Mouse (Mus musculus): ENCODE measurements at regions not wholly inside any gene's neighbourhood (a gene's known extent, or its start where the extent isn't known, plus 50 kb on each side); places are given as distances from the start of the nearest gene placed in this dataset.

DNA sequence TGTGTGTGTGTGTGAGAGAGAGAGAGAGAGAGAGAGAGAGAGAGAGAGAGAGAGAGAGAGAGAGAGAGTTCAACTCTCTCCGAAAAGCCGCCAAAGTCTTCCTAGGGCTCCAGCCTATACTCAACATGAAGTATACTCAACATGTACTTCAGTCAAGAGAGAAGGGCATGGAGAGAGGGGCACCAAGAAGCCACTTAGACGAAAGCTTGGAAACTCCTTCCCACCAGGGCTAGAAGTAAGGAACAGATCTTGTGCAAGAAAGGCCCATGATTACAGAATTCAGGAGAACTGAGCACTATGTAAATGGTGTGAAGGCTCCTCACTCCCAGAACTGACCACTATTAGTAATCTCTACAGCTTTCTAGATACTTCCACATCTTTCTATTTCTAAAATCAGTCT, 467.4 kb upstream of the Hs6st1 start:
- ATAC-seq: no peak

DNA sequence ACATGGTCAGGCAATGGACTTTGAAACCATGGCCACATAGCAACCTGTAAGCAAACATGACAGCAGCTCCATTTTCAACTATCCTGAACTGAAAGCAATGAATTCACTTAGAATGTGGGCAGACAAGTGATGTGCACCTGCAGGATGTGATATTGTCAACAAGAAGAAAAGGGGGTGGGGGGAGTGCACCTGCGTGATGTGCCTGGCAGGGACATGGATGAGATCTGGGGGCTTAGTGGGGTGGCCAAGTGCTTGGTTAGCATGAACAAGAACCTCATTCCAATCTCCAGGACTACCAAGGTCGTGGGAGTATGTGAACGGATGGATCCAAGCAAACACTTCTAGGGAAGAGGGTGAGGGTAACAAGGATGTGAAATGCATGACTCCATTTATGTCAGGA, 453.1 kb upstream of the Hs6st1 start:
- no peak for ATAC-seq

DNA sequence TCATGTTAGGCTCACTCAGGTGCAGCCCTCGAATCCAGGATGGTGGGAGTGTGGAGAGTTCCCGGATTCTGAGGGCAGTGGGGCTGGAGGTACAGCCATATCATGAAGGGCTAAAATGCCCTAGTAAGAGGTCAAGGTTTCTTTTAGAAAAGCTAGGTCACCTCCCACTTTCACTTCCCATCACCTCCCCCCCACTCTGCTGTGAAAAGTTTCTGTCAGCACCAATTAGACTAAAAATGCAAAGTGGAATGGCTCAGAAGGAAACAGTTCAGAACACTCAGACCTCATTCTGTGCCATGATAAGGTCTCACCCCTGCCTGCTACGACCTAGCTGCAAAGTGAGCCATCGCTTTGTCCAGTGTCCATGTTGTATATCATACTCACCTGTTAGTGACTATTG, 448.7 kb upstream of the Hs6st1 start:
- no peak for ATAC-seq

DNA sequence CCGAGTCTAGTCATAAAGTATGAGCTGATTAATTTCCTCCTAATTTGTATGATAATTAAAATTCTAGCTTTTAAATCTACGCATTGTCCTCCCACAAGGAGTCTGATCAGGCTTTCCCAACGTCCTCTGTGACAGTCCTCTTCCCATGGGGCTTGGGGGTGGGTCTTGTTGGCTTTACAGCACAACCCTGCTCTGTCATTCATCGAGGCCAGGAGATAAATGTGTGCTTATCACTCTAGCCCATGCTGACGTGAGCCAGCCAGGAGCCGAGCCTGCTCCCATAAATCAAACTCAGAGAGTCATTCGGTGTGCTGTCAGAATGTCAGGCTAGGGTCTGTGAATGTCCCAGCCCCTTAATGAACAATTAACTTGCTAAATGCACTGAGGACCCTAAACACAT, 425.6 kb upstream of the Hs6st1 start:
- ATAC-seq: no peak

DNA sequence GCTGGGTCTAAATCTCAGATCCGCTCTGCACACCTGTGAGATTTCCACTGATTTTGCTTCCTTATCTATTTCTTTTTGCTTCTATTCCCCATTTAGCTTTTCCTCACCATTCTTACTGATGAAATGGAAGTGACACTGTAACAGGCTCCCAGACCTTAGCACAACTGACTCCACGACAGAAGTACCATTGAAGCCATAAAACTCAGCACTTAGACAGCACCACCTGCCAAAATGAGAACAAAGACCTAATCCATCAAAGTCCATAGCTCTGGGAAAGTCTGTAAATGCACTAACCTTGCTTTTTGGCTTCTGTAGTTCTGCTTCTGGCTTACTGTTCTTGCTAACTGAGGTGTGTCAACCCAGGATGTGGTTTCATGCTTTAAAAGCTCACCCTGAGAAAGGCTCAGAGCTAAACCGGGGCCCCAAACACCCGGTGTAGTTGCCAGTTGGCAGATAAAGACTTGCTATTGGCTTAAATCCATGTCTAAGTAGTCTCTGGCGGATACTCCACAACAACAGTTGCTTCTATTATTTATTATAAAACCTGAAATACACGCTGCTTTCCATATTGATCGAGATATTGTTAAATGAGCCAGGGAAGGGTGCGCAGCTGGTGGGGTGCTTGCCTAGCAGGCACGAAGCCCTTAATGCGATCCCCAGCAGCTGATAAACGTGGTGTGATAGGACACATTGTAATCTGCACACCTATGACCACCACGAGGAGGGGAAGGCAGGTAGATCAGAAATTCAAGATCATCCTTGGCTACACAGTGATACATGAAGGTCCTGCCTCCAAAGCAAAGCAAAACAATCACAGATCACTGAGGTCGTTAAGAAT, 414.9 kb upstream of the Hs6st1 start:
- ATAC-seq: peak; percentile 98

DNA sequence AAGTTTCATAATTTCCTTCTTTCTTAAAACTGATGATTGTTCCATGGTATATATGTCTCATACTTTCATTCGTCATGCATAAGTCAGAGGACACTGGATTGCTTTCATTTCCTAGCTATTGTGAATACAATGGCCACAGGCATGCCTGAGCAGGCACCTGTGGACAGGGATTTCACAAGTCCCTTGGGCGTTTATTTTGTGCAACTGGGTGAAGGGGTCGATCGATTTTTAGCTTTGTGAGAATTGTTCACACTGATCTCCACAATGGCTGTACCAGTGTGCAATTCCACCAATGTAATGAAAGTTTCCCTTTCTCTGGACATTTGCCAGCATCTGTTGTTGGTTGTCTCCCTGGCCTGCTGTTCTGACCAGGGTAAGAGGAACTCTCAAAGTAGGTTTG, 405.2 kb upstream of the Hs6st1 start:
- no peak for ATAC-seq

DNA sequence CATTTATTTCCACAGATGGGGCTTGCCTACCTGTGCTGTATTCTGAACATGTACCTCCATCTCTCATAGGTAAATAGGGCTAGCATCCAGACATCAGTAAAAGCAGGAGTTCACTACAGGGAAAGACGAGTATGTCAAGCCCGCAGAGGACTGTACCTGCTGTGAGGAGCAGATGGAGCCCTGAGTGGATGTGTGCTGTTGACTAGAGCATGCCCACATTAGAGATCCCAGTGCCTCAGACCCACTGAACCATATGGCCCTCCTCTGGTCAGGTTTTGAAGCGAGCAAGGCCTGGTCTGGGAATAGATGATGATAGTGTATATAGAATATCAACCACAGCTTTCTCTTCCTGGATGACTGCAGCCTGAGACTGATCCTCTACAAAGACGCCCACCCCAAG, 394.7 kb upstream of the Hs6st1 start:
- ATAC-seq: no peak

DNA sequence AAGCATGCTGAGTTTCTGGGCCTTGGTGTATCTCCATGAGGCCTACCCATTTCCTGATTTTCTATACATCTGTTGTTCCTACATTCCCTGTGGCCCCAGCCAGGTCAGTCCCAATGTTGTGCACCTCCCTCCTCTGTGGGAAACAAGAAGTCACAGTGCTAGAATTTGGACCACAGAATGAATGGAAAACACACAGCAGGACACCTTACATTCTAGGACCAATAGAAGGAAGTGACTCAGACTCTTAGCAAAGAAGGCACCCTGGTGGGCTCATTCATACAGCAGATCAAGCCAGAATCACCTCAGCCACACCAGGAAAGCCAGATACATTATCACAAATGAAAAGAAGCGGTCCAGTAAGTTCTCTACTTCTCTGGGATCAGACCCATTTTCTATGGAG, 394.2 kb upstream of the Hs6st1 start:
- ATAC-seq: no peak

DNA sequence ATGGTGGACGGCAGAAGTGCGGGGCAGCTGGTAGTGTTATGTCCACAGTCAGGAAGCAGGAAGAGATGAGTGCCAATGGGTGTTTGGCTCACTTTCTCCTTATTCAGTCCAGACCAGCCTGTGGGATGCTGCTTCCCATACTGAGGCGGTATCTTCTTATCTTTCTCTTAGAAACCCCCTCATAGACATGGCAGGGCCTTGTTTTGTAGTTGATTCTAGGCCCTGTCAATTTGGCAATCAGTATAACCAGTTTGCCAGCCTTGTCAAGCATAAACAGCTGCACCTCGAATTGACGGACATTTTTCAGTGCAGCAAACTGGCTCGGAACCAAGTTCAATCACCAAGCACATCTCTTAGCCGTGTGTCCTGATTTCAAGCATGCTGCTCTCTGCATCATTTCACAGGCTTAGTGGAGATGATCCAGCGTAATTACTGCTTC, 385.7 kb upstream of the Hs6st1 start:
- ATAC-seq: no peak

DNA sequence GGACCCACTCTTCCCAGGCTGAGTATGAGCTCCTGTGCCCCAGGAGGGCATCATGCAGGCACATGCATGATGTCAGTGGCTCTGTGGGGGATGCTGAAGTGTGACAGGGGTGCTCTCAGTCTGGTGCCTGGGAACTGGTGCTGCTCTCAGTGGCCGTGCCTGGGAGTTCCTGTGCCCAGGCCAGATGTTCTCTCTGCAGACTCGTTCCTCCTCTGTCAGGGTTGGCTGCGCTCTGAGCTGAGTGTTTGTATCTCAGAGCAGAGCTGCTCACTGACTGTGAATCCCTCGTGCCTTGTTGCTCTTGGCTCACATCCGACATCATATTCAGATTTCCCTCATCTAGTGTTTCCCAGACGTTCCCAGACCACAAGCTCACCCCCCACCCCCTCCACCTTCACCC, 382.5 kb upstream of the Hs6st1 start:
- ATAC-seq: no peak

DNA sequence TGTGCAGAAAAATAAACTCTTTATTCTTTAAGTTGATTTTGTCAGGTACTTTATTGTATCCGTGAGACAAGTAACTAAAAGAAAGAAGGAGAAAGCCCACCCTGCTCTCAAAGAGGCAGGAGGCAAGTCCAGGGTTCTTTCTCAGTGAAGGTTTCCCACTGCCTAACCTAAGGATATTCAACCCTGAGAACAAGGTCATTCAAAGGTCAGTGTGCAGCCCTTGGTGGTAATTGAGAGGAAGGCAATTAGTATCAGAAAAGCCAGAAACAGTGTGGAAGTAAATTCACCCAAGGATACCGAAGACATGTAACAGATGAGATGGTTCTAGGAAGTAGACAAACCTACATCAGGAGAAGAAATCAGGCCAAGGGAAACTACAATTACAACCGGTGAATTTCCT, 373.9 kb upstream of the Hs6st1 start:
- no peak for ATAC-seq

DNA sequence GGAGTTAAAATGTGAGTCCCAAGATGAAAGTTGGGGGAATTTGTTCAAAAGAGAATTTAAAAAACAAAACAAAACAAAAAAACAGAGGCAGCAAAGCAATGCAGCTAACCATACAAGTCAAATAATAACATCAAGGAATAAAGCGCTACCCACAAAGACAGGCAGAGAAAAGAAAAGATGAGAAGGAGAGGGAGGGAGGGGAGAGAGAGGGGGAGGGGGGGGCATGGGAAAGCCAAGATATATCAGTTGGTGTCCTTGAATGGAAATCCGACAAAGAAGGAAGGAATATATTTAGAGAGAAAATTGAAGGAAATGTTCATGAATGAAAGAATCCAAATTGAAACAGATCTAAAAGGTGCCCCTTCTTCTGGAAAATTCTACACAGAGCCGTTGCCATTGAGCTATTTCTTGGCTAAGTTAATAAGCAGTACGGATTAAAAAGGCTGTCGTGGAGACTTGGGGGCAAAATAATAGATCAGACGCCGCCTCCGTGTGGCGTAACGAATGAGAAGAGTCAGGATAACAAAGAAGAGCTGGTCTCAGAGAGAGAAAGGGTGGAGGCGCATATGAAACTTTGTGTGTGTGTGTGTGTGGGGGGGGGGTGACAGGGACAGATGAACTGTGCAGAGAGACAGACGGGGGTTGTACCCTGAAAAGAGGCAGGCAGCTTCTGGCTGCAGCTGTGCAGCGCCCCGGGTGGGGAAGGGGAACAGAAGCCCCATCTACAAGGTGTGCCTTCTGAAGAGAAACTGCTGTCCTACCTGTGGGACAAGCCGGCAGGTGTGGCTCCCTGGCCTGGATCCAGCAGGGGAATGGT, 373.2 kb upstream of the Hs6st1 start:
- no peak for ATAC-seq

DNA sequence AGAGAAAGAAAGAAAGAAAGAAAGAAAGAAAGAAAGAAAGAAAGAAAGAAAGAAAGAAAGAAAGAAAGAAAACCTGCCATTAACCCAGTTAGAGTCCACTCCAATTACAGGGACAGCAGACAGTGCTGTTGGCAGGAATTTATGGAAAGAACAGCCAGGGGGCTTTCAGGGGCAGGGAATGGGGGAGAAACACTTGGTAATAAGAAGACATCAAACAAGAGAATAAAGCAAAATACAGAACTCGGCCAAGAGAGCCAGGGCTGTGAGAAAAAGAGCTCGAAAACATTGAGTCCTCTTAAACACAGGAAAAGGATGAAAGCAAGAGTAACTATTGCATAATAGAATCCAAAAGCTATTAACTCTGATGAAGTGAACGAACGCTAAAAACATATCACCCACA, 371.0 kb upstream of the Hs6st1 start:
- ATAC-seq: no peak

DNA sequence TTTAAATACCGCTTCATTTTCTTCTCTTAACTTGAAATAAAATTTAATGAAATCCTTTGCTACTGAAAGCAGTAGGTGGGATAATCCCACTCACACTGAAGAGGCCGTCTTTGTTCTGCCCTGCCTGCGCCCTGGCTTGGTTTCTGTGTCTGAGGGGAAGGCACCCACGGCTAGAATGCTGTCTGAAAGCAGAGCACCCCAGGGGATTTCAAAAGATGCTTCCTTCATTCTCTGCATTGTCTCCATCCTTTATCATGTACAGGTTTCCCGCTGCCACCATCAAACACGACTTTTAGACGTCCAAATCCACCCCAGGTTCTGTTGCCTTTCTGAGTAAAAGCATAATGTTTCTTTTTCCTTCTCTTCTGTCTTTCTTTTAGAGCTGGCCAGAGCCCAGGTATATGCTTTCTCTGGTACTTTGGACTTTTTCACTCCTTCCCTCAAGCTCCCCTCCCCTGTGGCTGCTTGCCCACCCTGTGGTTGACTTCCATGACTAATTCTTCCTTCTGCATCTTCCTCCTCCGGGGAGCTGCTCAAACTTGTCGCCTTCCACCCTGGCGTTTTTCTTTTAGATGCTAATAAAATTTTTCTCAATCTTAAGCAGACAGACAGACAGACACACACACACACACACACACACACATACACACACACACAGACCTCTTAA, 370.2 kb upstream of the Hs6st1 start:
- no peak for ATAC-seq

DNA sequence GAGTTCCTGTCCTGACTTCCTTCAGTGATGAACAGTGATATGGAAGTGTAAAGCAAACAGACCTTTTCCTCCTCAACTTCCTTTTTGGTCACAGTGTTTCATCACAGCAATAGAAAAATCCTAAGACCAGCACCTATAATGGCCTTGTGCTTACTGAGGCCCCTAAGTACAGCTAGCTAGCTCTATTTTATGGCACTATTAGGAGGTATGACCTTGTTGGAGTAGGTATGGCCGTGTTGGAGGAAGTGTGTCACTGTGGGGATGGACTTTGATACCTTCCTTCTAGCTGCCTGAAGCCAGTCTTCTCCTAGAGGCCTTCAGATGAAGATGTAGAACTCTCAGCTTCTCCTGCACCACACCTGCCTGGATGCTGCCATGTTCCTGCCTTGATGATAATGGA, 365.6 kb upstream of the Hs6st1 start:
- ATAC-seq: no peak

DNA sequence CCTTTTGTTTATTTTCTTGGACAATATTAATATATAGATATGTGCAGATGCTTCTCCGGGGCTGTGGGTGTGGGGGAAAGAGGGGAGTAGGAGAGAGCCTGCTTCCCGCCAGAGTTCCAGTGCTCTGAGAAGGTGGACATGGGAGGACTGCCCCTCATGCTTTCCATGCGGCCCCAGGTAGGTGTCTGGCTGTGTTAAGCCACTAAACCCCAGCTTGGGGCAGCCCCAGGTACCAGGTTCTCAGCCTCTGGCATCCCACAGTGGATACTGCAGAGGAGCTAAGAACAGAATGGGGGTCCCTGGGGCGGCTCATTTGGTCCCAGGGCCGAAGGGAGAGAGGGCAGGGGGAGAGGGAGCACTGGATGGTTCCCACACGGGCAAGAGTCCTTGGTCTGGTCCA, 361.9 kb upstream of the Hs6st1 start:
- no peak for ATAC-seq

DNA sequence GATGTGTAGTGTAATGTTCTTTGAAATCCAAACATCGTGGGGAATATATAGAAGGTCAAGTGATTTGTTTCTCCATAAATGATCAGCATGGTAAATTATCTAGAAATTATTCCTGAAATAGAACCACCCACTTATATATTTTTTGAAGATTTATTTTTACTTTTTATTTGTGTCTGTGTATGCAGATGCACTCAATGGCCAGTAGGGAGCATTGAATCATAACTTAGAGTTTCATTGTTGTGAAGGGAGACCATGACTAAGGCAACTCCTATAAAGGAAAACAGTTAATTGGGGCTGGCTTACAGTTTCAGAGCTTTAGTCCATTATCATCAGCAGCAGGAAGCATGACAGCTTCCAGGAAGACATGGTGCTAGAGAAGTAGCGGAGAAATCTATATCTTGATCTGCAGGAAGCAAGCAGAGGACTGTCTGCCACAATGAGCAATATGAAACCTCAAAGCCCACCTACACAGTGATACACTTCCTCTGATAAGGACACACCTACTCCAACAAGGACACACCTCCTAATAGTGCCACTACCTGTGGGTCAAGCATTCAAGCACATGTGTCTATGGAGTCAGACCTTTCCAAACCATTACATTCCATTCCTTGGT, 359.9 kb upstream of the Hs6st1 start:
- peak; percentile 76 for ATAC-seq

DNA sequence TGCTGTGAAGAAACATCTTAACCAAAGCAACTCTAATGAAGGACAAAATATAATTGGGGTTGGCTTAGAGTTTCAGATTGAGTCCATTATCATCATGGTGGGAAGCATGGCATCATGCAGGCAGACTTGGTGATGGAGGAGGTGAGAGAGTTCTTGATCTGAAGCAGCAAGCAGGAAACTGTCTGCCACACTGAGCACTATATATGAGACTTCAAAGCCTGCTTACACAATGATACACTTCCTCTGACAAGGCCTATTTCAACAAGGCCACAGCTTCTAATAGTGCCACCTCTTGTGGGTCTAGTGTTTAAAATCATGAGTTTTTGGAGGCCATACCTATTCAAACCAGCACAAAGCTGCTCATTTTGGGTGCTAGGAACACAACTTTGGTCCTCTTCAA, 359.0 kb upstream of the Hs6st1 start:
- ATAC-seq: peak; percentile 75

DNA sequence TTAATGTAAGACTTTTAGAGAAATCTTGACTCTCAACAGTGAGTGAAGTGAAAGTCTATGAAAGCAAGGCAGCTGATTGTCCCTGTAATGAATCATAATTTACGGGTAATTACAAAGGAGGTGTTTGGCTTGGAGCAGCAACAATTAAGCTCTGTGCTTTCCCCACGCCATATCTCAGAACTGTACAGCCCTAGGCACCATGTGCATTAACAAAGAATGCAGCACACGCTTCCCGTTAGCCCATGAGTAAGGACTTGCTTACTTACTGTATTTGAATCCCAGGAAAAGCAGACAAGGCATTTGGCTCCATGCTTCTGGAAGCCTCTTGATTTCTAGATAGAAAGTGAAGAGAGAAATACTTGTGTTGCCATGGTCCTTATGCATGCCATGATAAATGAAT, 354.2 kb upstream of the Hs6st1 start:
- ATAC-seq: no peak

DNA sequence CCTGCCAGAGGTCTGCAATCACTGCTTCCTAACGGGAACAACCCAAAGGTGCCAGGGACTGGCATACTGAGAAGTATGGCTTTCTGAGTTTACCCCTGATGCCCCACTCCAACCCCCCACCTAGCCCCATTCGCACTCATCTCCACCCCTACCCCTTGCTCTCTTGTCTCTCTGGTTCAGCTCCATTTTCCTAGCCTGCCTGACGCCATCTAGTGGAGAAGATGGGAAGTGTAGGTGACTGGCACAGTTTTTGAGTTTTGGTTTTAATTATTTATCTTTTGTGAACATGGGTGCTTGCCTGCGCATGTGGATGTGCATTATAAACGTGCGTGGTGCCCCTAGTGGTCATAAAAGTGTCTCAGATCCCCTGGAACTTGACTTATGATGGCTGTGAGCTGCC, 352.3 kb upstream of the Hs6st1 start:
- ATAC-seq: no peak

DNA sequence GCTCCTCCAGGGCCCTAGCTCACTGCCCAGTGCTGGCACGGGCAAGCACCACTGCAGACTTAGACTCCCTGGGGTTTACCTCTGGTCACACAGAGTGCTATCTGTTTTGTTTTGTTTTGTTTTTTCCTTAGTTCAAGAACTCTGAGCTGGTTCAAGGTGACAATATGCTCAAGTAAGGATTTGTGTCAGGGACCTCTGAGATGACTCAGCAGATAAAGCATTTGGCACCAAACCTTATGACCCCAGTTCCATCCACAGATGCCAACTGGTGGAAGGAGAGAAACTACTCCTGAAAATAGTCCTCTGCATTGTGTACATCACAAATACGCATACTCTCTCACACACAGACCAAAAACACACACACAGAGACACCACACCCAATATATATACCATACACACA, 351.0 kb upstream of the Hs6st1 start:
- no peak for ATAC-seq

DNA sequence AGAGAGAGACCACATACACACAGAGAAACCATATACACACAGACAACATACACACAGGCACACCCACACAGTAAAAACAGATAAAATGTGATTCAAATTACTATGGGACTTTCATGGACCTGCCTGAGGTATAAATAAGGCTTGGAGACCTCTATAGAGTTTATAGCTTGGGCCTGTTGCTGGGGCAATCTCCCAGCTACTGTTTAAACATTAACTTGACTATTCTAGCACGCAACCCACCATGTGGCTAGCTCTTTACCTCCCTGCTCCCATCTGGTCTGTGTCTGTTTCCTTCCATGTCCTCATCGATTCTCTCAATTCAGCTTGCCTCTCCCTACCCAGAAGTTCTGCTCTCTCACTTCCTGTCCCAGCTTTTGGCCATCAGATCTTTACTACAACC, 350.5 kb upstream of the Hs6st1 start:
- no peak for ATAC-seq

DNA sequence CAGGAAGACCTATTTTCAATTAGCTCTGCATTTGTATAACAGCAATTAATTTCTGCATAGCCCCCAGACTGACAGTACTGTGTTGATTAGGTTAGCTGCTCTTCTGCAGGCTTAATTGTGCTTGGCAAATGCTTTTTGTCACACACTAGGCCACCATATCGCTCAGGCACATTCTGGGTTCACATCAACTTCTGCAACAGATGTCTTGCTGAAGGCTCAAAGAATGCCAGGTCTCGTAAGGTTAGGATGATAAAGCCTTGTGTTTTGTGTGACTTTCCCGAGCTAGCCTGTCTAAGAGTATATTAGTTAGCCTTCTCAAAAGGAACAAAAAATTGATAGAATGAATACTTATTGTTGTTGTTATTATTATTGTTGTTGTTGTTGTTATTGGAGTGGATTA, 348.1 kb upstream of the Hs6st1 start:
- no peak for ATAC-seq
